Mouse (Mus musculus): Measurements from ENCODE around the gene Ppp2r5e. TPM values are rescaled to one million over a fixed set of nuclear protein-coding genes. Genes with fewer than 3 reads are reported as not detected.

Gene Ppp2r5e
- total and polyA plus RNA-seq, 2 experiments, result 8.2 to 19.2 TPM

DNA sequence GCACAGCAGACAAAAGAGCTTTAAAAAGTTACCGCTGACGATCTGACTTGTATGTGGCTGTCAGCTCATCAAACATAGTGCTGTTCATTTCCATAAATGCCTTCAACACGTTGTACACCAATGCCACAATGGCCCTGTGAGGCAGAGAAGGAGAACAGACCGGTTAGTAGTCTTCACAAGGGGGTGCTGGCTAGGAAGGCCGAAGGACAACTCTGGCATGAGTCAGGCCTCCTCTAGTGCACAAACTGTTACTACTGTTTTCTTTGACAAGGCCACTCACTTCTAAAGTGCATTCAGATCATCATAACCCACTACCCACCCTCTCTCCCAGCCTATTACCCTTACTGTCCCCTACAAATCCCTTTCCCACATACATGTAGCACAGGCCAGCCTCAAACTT, 136.4 kb downstream of the Ppp2r5e start:
- Histone ChIP-seq H3K9ac (ENCODE audit: low read depth, low read length) (no peak overlapping the region), H3K4me1 (ENCODE audit: control insufficient read depth, insufficient read depth, low read length) (no peaks in the 10 kb centered on the region), H3K27me3 (ENCODE audit: control insufficient read depth, insufficient read depth, low read length) (no peaks in the 10 kb centered on the region), H3K4me3 (ENCODE audit: insufficient read depth, low read depth, low read length) (no peak overlapping the region), H3K36me3 (ENCODE audit: control insufficient read depth, insufficient read depth, low read length) (peaks cover 51% of the 10 kb centered on the region), H3K27ac (replicated peaks; ENCODE audit: insufficient read depth, low read depth, low read length) (no peak overlapping the region), H3K79me2 (ENCODE audit: control insufficient read depth, insufficient read depth, low read length) (peaks cover 3% of the 10 kb centered on the region; the same call in 1 of the 2 replicates)
- WGBS, result 90% methylated on average over 5 of the region's 5 CpGs
- no peak for DNase-seq (ENCODE audit: extremely low read depth, low read depth, low spot score)
- TF ChIP-seq CTCF (IDR thresholded peaks at IDR 0.05; ENCODE audit: low read depth, low read length), result no peak
- TF ChIP-seq POLR2A (IDR thresholded peaks at IDR 0.05; ENCODE audit: extremely low read depth, insufficient read depth, low read length), result no peak

DNA sequence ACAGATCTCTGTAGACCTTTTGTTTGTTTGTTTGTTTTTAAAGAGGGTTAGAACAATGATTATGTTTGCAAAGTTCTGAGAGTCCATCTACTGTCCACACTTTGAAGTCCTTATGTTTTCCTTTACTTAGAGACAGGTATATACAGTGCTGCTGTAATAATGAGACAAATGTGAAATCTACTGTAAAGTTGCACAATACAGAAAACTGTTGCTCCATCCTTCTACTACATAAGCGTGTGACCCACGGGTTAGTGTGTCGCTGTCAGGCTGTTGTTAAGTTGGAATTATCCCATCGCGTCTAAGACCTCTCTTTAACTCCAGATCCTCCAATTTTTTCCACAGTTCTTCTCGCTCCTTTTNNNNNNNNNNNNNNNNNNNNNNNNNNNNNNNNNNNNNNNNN, 142.6 kb downstream of the Ppp2r5e start:
- TF ChIP-seq CTCF (IDR thresholded peaks at IDR 0.05; ENCODE audit: low read depth, low read length) (no peak), POLR2A (IDR thresholded peaks at IDR 0.05; ENCODE audit: extremely low read depth, insufficient read depth, low read length) (no peak)
- Histone ChIP-seq H3K9ac (ENCODE audit: low read depth, low read length) (no peak overlapping the region), H3K36me3 (ENCODE audit: control insufficient read depth, insufficient read depth, low read length) (peaks cover 31% of the 10 kb centered on the region; the same call in 1 of the 2 replicates), H3K79me2 (ENCODE audit: control insufficient read depth, insufficient read depth, low read length) (no peaks in the 10 kb centered on the region), H3K4me1 (ENCODE audit: control insufficient read depth, insufficient read depth, low read length) (peaks cover 3% of the 10 kb centered on the region), H3K27ac (replicated peaks; ENCODE audit: insufficient read depth, low read depth, low read length) (no peak overlapping the region), H3K4me3 (ENCODE audit: insufficient read depth, low read depth, low read length) (no peak overlapping the region), H3K27me3 (ENCODE audit: control insufficient read depth, insufficient read depth, low read length) (no peaks in the 10 kb centered on the region)
- WGBS, result 36% methylated on average over 6 of the region's 6 CpGs
- DNase-seq (ENCODE audit: extremely low read depth, low read depth, low spot score), result peak; percentile 59

DNA sequence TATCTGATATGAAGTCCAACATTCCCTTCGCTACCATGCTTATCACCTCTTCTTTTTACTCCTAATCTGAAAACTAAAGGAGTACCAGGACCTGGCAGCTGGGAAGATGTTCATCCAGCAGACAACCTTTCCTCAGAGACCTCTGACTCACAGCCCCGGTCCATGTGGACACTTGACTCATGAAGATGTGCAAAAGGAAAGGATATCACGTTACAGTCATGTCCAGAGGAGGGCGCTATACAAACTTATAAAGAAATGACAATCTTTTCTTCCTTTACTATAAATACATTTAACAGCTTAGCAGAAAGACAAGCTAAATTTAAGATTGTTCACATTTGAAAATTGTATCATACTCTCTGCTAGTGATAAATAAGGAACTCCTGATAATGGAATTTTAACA, 143.0 kb downstream of the Ppp2r5e start:
- no peaks in the 10 kb centered on the region for H3K27me3 ChIP-seq (ENCODE audit: control insufficient read depth, insufficient read depth, low read length)
- H3K27ac ChIP-seq (replicated peaks; ENCODE audit: insufficient read depth, low read depth, low read length), result no peak overlapping the region
- TF ChIP-seq POLR2A (IDR thresholded peaks at IDR 0.05; ENCODE audit: extremely low read depth, insufficient read depth, low read length) (no peak), CTCF (IDR thresholded peaks at IDR 0.05; ENCODE audit: low read depth, low read length) (peak; percentile 16; the same call in 1 of the 2 replicates)
- peaks cover 3% of the 10 kb centered on the region for H3K4me1 ChIP-seq (ENCODE audit: control insufficient read depth, insufficient read depth, low read length)
- DNase-seq (ENCODE audit: extremely low read depth, low read depth, low spot score), result no peak
- no peak overlapping the region for H3K9ac ChIP-seq (ENCODE audit: low read depth, low read length)
- H3K79me2 ChIP-seq (ENCODE audit: control insufficient read depth, insufficient read depth, low read length), result no peaks in the 10 kb centered on the region
- H3K4me3 ChIP-seq (ENCODE audit: insufficient read depth, low read depth, low read length), result no peak overlapping the region
- peaks cover 28% of the 10 kb centered on the region; the same call in 1 of the 2 replicates for H3K36me3 ChIP-seq (ENCODE audit: control insufficient read depth, insufficient read depth, low read length)
- 83% methylated on average over 4 of the region's 4 CpGs for WGBS

DNA sequence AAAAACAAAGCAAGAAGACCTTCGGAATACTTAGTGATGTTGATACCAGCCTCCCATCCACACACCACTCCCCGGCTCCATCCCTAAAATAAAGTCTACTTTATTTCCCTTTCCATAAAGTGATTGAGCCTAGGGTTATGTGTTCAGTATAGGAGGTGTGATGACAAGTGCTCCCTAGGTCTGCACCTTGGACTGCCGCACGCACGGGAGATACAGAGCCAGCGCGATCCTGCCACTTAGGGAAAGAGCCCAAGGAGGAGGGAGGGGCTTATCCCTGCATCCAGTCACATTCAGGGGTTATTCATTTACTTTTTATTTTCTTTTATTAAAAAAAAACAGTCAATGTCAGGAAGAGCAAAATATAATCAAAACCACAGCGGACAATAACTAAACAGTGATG, 145.5 kb downstream of the Ppp2r5e start:
- no peak overlapping the region for H3K9ac ChIP-seq (ENCODE audit: low read depth, low read length)
- no peak overlapping the region for H3K27ac ChIP-seq (replicated peaks; ENCODE audit: insufficient read depth, low read depth, low read length)
- no peak overlapping the region for H3K4me3 ChIP-seq (ENCODE audit: insufficient read depth, low read depth, low read length)
- H3K27me3 ChIP-seq (ENCODE audit: control insufficient read depth, insufficient read depth, low read length), result no peaks in the 10 kb centered on the region
- DNase-seq (ENCODE audit: extremely low read depth, low read depth, low spot score), result no peak
- H3K4me1 ChIP-seq (ENCODE audit: control insufficient read depth, insufficient read depth, low read length), result peaks cover 3% of the 10 kb centered on the region
- peaks cover 26% of the 10 kb centered on the region; the same call in 1 of the 2 replicates for H3K36me3 ChIP-seq (ENCODE audit: control insufficient read depth, insufficient read depth, low read length)
- TF ChIP-seq POLR2A (IDR thresholded peaks at IDR 0.05; ENCODE audit: extremely low read depth, insufficient read depth, low read length), result no peak
- TF ChIP-seq CTCF (IDR thresholded peaks at IDR 0.05; ENCODE audit: low read depth, low read length), result no peak
- H3K79me2 ChIP-seq (ENCODE audit: control insufficient read depth, insufficient read depth, low read length), result no peaks in the 10 kb centered on the region
- 92% methylated on average over 8 of the region's 8 CpGs for WGBS

DNA sequence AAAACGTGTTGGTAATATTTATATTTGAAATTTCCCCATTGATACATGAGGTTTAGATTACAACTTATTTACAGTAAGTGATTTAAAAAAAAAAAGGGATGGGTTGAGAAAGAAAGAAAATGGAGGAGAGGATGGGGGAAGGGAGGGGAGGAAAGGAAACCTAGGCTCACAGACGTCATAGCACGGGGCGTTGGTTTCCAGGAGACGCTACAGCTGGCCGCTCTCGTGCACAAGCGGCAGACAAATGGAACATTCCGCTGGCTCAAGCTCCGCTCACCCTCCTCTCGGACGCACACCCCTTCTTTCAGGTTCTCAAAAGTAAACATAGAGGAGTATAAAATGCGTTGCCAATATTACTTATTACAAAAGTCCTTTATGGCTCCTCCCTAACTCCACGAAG, 146.0 kb downstream of the Ppp2r5e start:
- H3K79me2 ChIP-seq (ENCODE audit: control insufficient read depth, insufficient read depth, low read length), result no peaks in the 10 kb centered on the region
- DNase-seq (ENCODE audit: extremely low read depth, low read depth, low spot score), result no peak
- WGBS, result 91% methylated on average over 14 of the region's 14 CpGs
- H3K36me3 ChIP-seq (ENCODE audit: control insufficient read depth, insufficient read depth, low read length), result peaks cover 26% of the 10 kb centered on the region; the same call in 1 of the 2 replicates
- no peak overlapping the region for H3K27ac ChIP-seq (replicated peaks; ENCODE audit: insufficient read depth, low read depth, low read length)
- H3K9ac ChIP-seq (ENCODE audit: low read depth, low read length), result no peak overlapping the region
- TF ChIP-seq CTCF (IDR thresholded peaks at IDR 0.05; ENCODE audit: low read depth, low read length), result no peak
- no peak for TF ChIP-seq POLR2A (IDR thresholded peaks at IDR 0.05; ENCODE audit: extremely low read depth, insufficient read depth, low read length)
- H3K27me3 ChIP-seq (ENCODE audit: control insufficient read depth, insufficient read depth, low read length), result no peaks in the 10 kb centered on the region
- no peak overlapping the region for H3K4me3 ChIP-seq (ENCODE audit: insufficient read depth, low read depth, low read length)
- H3K4me1 ChIP-seq (ENCODE audit: control insufficient read depth, insufficient read depth, low read length), result peaks cover 3% of the 10 kb centered on the region

DNA sequence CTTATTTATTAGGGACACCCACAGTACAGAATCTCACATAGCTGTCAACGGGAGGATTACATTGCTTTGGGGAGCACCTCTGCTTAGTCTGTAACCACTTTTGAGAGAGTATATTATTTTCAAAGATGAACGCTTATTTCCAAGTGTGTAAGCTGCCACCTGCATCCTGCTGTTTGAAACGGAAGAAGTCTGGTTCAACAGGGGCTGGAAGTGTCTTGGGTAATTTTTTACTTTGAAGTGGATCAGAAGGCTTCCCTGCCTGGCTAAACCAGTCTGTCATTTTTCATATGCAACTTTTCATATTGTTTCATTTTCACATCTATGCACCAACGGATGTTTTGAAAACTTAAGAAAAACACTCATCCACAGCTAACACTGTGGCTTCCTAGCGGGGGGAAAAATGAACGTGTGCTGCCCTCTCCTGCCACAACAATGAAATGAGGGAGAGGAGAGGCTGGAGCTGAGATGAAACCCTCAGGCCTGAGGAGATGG, 146.5 kb downstream of the Ppp2r5e start:
- peaks cover 3% of the 10 kb centered on the region for H3K4me1 ChIP-seq (ENCODE audit: control insufficient read depth, insufficient read depth, low read length)
- DNase-seq (ENCODE audit: extremely low read depth, low read depth, low spot score), result no peak
- no peaks in the 10 kb centered on the region for H3K79me2 ChIP-seq (ENCODE audit: control insufficient read depth, insufficient read depth, low read length)
- peaks cover 26% of the 10 kb centered on the region; the same call in 1 of the 2 replicates for H3K36me3 ChIP-seq (ENCODE audit: control insufficient read depth, insufficient read depth, low read length)
- TF ChIP-seq CTCF (IDR thresholded peaks at IDR 0.05; ENCODE audit: low read depth, low read length), result no peak; the same call in 1 of the 2 replicates
- TF ChIP-seq POLR2A (IDR thresholded peaks at IDR 0.05; ENCODE audit: extremely low read depth, insufficient read depth, low read length), result no peak
- H3K27ac ChIP-seq (replicated peaks; ENCODE audit: insufficient read depth, low read depth, low read length), result no peak overlapping the region
- 71% methylated on average over 6 of the region's 6 CpGs for WGBS
- no peak overlapping the region for H3K9ac ChIP-seq (ENCODE audit: low read depth, low read length)
- no peak overlapping the region for H3K4me3 ChIP-seq (ENCODE audit: insufficient read depth, low read depth, low read length)
- no peaks in the 10 kb centered on the region for H3K27me3 ChIP-seq (ENCODE audit: control insufficient read depth, insufficient read depth, low read length)

All from liver, adult 2 months (tissue).